Mouse (Mus musculus): ENCODE measurements around the gene Ckm.

The Ckm gene

DNA sequence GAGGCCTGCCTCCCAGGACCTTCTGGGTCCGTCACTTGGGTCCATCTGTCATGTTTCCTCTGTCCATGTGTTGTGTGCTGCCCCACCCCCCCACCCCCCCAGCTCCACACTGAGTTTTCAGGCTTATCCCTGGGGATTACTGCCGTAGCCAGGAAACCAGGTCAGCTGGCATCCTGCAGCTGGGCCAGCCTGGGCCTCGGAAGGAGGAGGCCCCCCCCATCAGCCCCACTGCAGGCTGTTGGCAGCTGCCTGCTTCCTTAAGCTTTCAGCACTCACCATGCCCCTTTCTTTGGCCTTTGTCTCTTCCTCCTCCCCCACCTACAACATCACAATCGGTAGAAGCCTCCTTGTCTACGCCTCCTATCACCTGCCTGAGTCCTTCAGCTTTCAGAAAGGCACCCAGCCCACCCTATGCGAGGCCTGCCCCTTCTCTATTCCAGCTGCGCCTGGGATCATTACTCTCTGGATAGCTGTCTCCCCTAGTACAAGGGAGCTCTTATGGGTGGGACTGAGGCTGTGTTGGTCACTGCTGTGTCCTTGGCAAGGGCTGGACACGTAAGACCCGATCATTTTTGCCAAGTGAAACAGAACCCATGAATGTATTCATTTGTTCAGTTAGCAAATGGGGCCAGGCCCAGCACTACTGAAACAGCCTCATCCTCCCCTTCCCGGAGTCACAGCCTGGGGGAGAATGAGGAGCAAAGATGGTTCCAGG lies 15.7 kb upstream of the Ckm start:
- DNase-seq (ENCODE audit: low read depth, low spot score), result peak; percentile 63

DNA sequence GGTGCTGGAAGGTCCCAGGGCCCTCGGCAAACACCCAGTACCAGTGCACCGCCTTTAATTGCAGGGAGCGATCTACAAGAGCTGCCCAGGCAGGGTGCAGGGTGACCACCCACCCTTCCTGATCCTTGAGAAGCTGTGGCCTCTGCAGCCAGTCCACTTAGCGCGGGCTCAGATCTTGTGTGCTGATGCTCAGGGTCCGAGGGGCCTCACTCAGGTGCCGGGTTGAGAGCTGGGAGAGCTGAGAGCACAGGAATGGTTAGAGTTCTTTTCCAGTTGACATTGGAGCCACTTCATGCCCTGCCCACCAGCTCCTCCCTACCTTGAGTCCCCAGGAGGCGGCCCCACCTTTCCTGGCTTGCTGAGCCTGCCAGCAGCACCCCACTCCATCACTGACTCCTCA lies 10.1 kb upstream of the Ckm start:
- DNase-seq (ENCODE audit: low read depth, low spot score), result no peak

DNA sequence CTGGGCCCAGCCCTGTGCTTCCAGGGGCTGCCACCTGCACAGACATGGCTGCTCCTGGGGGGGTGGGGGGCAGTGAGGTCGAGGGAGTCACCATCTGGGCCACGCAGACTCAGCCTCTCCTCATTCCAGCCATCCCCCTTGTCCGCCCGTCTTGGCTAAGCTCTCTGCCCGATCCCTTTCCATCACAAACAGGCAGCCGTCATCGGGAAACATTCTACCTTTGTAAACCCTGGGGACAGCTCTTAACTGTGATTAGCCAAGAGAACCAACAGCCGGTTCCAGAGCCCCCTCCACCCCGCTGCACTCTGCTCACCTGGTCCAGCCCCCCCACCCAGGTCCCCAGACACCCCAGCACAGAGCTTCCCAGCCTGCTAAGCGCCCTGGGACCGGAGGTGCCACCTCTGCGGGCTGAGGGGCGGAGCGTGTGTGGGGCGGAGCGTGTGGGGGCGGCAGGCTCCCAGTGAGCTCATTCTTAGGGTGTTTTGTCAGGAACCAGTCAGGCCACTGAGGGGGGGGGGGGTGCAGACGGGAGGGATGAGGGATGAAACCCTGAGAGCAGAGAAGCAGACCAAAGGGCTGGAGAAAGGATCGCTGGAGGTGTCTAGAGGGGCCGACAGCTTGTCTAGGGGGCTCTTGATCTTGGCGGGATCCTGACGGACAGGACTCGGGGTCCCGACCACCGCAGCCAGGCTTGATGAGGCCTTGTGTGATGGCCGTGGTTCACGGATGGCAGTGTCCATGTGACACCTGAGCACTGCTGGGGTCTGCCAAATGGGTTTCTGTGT lies 4.9 kb upstream of the Ckm start:
- no peak for DNase-seq (ENCODE audit: low read depth, low spot score)

DNA sequence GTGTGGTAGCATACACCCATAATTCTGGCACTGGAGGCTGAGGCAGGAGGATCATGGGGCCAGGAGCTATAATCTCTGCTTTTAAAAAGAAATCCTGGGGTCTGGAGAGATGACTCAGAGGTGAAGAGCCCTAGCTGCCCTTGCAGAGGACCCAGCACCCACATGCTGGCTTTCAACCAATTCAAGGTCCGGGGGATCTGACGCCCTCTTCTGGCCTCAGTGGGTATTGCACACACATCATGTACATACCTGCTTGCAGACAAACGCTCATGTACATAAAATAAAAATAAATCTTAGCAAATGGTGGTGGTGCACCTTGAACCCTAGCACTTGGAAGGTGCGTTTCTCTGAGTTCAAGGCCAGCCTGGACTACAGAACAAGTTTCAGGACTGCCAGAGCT lies 3.6 kb upstream of the Ckm start:
- no peak for DNase-seq (ENCODE audit: low read depth, low spot score)

DNA sequence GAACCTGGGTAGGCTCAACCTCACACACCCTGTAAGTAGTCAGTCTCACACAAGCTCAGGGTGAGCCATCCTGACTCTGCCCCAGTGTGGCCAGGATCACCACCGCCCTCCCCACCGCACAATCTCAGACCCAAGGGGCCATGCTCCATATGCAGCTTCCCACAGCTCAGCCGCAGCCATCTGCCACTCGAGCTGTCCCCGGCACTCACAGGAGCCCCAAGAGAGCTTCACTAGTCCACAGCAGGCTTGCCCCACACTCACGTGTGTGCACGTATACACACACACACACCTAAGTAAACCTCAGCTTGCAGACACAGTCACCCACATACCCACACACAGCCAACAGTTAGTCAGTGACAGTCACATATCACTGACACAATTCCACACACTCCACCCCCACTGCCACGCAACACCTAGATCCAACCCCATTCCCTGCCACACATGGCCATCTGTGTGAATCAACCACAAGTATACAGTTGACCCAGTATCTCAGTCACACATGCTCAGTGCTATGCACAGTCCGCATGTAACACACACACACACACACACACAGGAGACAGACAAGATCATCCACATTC lies 2.0 kb upstream of the Ckm start:
- peak; percentile 47 for DNase-seq (ENCODE audit: low read depth, low spot score)

DNA sequence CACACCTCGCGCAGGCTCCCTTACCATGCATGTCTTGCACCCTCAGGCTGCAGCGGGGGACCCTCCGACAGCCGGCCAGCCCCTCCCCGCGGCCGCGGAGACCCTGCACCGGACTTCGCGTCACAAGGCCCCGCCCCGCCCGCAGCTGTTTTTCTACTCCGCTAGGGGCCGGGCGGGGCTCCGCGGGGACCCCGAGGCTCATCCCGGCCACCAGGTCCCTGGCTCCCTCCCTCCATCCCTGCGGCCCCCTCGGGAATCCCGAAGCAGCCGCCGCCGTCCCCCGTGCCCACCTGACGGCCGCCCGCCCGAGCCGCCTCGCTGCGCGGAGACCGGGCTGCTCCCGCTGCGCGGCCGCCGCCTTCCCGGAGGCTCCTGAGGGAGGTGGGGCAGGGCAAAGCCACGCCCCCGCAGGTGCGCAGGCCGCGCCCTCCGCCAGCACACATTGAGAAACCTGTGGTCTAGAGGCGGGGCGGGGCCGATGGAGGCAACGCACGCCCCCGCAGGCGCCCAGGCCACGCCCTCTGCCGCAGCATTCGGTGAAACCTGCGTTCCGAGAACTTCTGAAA lies 762 bp upstream of the Ckm start, which contains the start of gene Klc3:
TSS of gene Klc3 (minus strand) at position 374 of the 566 bp plus-strand sequence.
- DNase-seq (ENCODE audit: low read depth, low spot score), result no peak

DNA sequence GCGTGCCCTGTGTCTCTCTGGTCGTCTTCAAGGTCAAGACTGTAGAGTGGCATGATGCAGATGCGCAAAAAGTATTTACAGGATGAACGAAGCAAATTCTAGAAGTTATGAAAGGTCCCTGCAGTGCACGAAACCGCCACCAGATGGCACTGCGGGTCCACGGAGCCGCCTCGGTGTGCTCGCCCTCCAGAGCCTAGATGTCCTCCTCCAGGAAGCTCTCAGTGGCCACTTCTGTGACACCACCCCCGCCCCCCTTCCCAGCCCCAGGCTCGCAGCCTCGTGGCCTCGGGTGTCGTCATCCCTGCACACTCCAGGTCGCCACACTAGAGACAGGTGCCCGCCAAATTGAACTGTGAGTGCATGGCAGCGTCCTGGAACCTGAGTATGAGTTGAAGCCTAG lies 841 bp downstream of the Ckm start:
- peak; percentile 72 for DNase-seq (ENCODE audit: low read depth, low spot score)

DNA sequence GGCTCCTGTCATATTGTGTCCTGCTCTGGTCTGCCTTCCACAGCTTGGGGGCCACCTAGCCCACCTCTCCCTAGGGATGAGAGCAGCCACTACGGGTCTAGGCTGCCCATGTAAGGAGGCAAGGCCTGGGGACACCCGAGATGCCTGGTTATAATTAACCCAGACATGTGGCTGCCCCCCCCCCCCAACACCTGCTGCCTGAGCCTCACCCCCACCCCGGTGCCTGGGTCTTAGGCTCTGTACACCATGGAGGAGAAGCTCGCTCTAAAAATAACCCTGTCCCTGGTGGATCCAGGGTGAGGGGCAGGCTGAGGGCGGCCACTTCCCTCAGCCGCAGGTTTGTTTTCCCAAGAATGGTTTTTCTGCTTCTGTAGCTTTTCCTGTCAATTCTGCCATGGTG lies 5.2 kb downstream of the Ckm start:
- no peak for DNase-seq (ENCODE audit: low read depth, low spot score)

DNA sequence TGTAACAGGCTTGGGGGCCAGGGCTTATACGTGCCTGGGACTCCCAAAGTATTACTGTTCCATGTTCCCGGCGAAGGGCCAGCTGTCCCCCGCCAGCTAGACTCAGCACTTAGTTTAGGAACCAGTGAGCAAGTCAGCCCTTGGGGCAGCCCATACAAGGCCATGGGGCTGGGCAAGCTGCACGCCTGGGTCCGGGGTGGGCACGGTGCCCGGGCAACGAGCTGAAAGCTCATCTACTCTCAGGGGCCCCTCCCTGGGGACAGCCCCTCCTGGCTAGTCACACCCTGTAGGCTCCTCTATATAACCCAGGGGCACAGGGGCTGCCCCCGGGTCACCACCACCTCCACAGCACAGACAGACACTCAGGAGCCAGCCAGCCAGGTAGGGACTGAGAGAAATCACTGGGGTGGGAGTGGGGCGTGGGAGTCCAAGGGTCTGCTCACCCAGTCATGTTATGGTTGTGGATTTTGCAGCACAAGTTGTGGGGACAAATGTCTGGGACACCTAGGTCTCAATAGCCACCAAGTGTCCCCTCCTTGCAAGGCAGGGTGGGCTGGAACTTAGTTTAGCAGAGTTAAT lies 6.3 kb downstream of the Ckm start:
- no peak for DNase-seq (ENCODE audit: low read depth, low spot score)

DNA sequence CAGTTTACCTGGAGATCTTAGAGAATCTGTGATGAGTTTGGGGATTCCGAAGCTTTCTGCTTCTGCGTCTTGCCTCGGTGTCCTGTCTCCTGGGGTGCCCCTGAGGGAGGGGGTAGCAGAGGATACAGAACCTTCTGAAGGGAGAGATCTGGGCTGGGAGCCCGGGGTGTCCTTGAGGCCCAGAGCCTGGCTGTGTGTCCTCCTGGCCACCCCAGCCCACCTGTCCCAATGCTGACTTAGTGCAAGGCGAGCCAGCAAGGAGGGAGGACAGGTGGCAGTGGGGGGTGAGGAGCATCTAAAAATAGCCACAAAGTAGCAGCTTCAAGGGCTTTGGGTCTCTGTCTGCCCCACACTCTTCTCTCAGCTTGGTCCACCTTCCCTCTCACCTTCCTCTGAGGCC lies 7.2 kb downstream of the Ckm start:
- no peak for DNase-seq (ENCODE audit: low read depth, low spot score)

DNA sequence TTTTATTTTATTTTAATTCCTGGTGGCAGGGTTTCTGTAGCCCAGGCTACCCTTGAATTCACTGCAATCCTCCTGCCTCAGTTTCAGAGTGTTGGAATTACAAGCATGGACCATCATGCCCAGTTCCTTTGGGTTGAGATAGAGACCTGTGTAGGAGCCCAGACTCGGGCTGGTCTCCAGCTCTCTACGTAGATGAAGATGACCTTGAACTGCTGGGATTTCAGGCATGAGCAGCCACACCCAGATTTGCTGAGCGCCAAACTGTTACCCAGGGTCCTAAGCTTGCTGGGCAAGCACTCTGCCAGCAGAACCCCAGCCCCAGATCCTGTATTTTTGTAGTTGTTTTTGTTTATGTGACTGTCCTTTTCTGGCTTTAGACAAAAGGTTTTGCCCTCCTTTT lies 8.9 kb downstream of the Ckm start:
- no peak for DNase-seq (ENCODE audit: low read depth, low spot score)

DNA sequence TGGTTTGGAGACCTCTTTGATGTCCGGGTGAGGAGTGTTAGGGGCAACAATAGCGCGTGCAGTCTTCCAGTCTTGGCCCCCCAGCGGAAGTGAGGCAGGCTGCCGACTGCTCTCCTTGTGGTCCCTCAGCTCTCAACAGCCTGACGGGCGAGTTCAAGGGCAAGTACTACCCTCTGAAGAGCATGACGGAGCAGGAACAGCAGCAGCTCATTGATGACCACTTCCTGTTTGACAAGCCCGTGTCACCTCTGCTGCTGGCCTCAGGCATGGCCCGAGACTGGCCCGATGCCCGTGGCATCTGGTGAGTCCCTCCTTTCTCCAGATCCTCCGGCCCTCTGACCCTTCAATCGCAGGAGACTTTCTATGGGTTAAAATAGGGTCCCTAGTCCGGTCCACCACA lies 12.0 kb downstream of the Ckm start:
- no peak for DNase-seq (ENCODE audit: low read depth, low spot score)

DNA sequence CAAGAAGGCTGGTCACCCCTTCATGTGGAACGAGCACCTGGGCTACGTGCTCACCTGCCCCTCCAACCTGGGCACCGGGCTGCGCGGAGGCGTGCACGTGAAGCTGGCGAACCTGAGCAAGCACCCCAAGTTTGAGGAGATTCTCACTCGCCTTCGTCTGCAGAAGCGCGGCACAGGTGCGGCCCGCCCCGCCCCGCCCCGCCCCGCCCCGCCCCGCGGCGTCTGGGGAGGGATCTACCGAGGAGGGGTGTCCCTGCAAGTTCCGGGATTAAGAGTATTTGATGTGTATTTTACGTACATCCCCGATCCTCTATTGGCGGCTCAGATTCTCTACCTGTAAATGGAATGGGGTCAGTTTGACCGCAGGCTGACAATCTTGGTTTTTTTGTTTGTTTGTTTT lies 15.5 kb downstream of the Ckm start:
- no peak for DNase-seq (ENCODE audit: low read depth, low spot score)

DNA sequence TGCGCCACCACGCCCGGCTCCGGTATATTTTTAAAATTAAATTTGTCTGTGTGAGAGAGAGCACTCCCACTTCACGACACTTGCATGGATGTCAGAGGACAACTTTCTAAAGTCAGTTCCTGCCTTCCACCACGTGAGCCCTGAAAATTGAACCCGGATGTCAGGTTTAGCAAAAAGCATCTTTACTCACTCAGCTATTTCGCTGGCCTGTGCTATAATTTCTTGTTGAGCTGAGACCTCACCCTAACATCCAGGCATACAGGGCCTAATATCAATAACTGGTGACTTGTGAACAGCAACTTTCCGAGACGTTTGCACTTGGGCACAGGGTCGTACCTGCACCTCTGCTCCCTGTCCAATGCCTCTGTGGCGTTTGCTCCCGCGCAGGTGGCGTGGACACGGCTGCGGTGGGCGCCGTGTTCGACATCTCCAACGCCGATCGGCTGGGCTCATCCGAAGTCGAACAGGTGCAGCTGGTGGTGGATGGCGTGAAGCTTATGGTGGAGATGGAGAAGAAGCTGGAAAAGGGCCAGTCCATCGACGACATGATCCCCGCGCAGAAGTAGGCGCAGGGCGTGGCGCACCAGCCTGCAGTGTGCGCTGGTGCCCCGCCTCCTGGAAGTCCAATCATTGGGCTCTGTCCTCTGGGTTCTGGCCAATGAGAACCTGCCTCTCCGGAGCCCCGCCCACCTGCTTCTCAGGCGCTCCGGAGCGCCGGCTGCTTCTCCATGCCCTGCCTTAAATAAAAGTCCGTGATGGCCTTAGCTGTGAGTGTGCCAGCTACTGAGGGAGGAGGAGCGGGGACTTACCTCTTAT lies 16.5 kb downstream of the Ckm start:
- DNase-seq (ENCODE audit: low read depth, low spot score), result peak; percentile 96

DNA sequence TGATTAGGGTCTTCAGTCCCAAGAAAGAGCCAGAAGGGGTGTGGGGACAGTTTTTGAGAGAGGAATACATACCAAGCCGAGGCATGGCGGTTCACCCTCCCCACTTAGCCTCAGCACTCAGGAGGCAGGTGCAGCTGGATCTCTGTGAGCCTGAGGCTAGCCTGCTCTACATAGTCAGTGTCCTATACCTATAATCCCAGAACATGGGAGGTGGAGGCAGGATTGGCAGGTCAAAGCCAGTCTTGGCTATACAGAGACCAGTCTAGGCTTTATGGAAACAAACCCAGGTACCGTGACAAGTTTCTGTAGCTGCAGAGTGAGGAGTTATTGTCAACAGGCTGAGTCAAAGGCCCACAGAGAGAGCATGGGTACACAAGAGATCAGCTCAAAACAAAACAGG lies 18.5 kb downstream of the Ckm start:
- no peak for DNase-seq (ENCODE audit: low read depth, low spot score)

DNA sequence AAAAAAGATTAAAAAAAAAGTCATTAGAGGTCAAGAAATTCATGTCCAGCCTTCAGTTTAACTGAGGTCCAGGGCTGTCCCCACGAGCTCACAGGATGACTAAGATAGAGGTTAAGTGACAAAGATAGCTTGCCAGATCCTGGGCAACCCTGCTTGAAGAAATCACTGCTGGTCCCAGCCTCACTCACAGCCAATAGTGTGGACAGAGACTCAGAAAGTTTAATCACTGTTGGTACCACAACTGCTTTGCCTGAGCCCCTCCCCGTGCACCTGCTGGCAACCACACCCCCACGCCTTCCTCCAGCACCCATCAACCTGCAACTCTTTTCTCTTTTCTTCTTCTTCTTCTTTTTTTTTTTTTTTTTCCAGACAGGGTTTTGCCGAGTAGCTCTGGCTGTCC lies 19.5 kb downstream of the Ckm start:
- no peak for DNase-seq (ENCODE audit: low read depth, low spot score)

DNA sequence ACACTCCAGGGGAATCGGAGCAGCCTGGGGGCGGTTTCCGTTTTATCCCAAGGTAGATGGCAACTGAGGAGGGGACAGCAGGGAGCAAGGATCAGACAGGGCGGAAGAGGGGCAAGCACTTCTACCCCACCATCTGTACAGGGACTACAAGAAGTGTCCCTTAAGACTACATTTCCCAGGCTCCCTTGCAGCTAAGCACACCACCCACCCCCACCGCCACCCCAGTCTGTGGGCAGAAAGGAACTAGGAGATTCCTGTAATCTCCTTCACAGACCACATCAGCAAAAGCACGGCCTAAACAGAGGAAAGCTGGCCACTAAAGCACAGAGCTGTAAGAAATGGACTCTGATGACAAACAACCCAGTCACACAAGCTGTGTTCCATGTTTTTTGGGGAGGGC lies 21.8 kb downstream of the Ckm start:
- DNase-seq (ENCODE audit: low read depth, low spot score), result peak; percentile 62

DNA sequence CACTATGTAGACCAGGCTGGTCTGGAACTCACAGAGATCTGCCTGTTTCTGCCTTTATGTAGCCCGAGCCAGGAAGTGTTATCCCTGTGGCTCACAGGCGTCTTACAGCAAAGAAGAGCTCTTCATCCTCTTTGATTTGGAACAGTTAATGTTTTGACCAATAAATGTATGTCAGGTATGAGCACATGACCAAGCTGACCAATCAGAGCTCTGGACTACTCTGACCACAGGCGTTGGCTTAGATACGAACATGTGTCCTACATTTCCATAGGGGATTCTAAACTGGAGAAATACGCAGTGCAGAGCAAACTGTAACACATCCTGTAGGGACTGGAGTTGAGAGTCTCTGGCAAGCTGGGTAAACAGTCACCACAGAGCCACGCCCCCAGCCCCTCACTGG lies 22.3 kb downstream of the Ckm start:
- peak; percentile 70 for DNase-seq (ENCODE audit: low read depth, low spot score)

DNA sequence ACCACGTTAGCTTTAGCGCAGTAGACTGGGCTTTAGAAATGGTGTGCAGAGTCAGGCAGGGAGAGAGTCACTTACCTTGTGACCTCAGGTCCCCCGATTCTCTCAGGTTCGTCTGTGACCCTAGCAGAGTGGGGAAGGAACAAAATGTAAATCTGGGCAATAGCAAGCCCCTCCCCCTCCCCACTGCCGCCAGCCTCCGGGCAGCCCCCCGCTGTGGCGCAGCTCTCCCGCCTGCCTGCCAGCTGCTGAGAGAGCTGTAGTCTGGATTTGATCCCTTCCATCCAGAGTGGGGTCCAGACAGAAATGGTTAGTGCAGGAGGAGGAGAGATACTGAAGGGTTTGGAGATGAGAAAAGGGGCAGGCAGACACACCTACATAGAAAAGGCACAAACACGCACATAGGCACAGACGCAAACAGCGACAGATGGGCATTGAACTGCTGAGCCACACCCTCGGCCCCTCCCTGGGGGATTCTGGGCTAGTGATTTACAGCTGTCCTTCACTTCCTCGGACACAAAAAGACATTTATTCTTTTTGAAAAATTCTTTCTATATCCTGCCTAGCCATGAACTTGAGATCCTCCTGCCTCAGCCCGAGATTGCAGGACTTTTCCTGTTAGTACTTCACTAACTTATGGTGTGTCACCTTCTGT lies 23.5 kb downstream of the Ckm start:
- DNase-seq (ENCODE audit: low read depth, low spot score), result no peak

DNA sequence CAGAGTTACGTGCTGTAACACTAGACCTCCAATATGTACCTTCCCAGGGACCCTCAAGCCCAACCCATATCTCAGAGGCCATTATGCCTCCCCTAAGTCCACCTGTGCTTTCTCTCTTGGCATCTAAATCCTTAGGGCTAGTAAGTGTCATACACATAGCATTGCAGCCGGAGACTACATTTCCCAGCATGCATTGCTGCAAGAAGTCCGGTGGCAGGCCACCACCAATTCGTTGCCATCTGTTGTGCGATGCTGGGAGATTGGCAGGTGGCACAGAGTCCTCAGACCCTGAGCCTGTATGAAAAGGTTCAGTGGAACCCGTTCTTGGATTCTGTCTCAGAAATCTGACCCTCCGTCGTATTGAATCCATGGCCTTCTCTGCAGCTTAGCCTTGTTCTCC lies 25.1 kb downstream of the Ckm start:
- peak; percentile 65 for DNase-seq (ENCODE audit: low read depth, low spot score)

DNA sequence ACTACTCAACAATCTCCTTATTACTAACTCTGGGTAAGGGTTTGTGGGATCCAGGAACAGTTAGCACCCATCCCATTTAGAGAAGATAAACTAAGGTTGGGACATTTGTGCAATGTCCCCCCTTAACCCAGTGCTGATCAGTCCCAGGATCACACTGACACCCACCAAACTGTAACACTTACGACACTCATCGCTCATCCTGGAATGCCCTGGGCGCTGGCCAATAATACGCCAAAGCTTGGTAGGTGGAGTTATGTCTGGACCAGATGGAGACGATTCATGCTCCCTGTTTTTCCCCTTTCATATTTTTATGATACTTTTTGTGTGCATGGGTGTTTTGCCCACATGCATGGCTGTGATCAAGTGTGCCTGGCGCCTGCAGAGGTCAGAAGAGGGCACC lies 25.8 kb downstream of the Ckm start:
- DNase-seq (ENCODE audit: low read depth, low spot score), result no peak
